Mouse (Mus musculus): ENCODE data around the gene Snapc4. TPM values are rescaled to one million over a fixed set of nuclear protein-coding genes. Genes with fewer than 3 reads are reported as not detected.
A peak's percentile ranks its signal among the peaks of the same experiment; 100 is the strongest.

Snapc4 gene
- 24.6 and 29.3 TPM in 2 replicates for polyA plus RNA-seq (2014; fragmentation: Nextera tagmentation; extraction: Ambion mirVana)

- Histone ChIP-seq H3K27ac (ENCODE audit: low read depth, low read length) (peak within 1 kb of the TSS; percentile 59), H3K9me3 (ENCODE audit: control insufficient read depth, low read length) (no peaks in the 10 kb centered on the region), H3K4me3 (ENCODE audit: low read length) (peak within 1 kb of the TSS; percentile 84), H3K4me2 (replicated peaks; ENCODE audit: low read depth, low read length) (peak within 1 kb of the TSS; percentile 78), H3K4me1 (ENCODE audit: control insufficient read depth, insufficient read depth, low read length) (no peaks in the 10 kb centered on the region), H3K27me3 (ENCODE audit: control insufficient read depth, insufficient read depth, low read length) (no peaks in the 10 kb centered on the region), H3K36me3 (ENCODE audit: control insufficient read depth, insufficient read depth, low read length) (peaks cover 63% of the 10 kb centered on the region), H3K9ac (ENCODE audit: low read depth, low read length) (peak within 1 kb of the TSS; percentile 82)
- ATAC-seq (ENCODE audit: low FRiP score, low TSS enrichment) = peak; percentile 97
- under 1% methylated on average over 38 of the region's 38 CpGs for WGBS
These were observed at the start of gene Snapc4 for GRCm38 (mm10) chr2:26380131-26380771. TSS of gene Snapc4 (minus strand) at chr2:26380653.

DNA sequence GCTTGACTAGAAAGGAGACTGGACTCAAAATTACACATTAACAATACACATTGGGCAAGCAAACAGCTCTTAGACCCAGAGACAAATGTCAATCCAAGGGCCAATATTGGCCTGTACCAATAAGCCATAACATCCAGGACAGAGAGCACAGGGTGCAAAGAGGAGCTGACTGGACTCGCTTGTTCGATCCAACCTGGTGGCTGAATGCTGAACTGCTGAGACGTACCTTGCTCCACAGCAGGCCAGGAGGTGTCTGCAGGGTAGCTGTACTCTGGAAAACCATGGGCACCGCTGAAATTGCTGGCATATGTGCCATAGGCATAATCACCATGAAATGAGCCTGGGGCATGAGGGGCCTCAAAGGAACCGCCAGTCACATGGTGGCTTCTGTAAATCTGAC is 49.4 kb upstream of the Snapc4 start:
- Histone ChIP-seq H3K27ac (ENCODE audit: low read depth, low read length) (no peak overlapping the region), H3K4me3 (ENCODE audit: low read length) (no peak overlapping the region), H3K4me2 (replicated peaks; ENCODE audit: low read depth, low read length) (no peak overlapping the region), H3K9ac (ENCODE audit: low read depth, low read length) (no peak overlapping the region), H3K9me3 (ENCODE audit: control insufficient read depth, low read length) (no peaks in the 10 kb centered on the region), H3K36me3 (ENCODE audit: control insufficient read depth, insufficient read depth, low read length) (peaks cover 93% of the 10 kb centered on the region), H3K27me3 (ENCODE audit: control insufficient read depth, insufficient read depth, low read length) (no peaks in the 10 kb centered on the region), H3K4me1 (ENCODE audit: control insufficient read depth, insufficient read depth, low read length) (no peaks in the 10 kb centered on the region)
- ATAC-seq (ENCODE audit: low FRiP score, low TSS enrichment) = no peak
- 99% methylated on average over 5 of the region's 5 CpGs for WGBS

- no peak overlapping the region for H3K27ac ChIP-seq (ENCODE audit: low read depth, low read length)
- 86% methylated on average over 2 of the region's 2 CpGs for WGBS
- H3K9me3 ChIP-seq (ENCODE audit: control insufficient read depth, low read length) = no peaks in the 10 kb centered on the region
- peaks cover 96% of the 10 kb centered on the region for H3K36me3 ChIP-seq (ENCODE audit: control insufficient read depth, insufficient read depth, low read length)
- no peaks in the 10 kb centered on the region for H3K4me1 ChIP-seq (ENCODE audit: control insufficient read depth, insufficient read depth, low read length)
- no peak for ATAC-seq (ENCODE audit: low FRiP score, low TSS enrichment)
- H3K9ac ChIP-seq (ENCODE audit: low read depth, low read length) = no peak overlapping the region
- no peak overlapping the region for H3K4me3 ChIP-seq (ENCODE audit: low read length)
- no peak overlapping the region for H3K4me2 ChIP-seq (replicated peaks; ENCODE audit: low read depth, low read length)
- H3K27me3 ChIP-seq (ENCODE audit: control insufficient read depth, insufficient read depth, low read length) = no peaks in the 10 kb centered on the region
These were observed 44.1 kb upstream of the Snapc4 start for GRCm38 (mm10) chr2:26424541-26424940.

GRCm38 (mm10) chr2:26423086-26423485 is 42.6 kb upstream of the Snapc4 start:
- Histone ChIP-seq H3K27me3 (ENCODE audit: control insufficient read depth, insufficient read depth, low read length) (no peaks in the 10 kb centered on the region), H3K4me2 (replicated peaks; ENCODE audit: low read depth, low read length) (no peak overlapping the region)
- WGBS = 78% methylated on average over 1 of the region's 1 CpGs

DNA sequence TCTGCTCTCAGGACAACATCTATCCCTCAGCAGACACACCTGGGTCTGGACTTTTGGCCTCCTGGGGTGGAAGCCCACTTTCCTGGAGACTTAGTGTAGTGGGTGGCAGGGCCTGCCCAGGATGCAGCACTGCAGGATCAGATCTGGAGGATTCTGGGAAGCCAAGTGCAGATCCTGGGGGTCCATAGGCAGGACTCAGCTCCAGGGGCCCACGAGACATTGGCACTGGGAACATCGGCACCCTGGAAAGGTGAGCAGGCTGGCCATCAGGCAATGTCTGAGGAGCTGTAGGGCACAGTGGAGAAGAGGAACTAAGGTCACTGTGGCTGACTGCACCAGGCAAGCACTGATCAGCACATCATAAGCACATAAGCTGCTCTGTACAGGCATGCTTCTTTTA is 41.5 kb upstream of the Snapc4 start:
- 95% methylated on average over 2 of the region's 2 CpGs for WGBS
- Histone ChIP-seq H3K27ac (ENCODE audit: low read depth, low read length) (no peak overlapping the region), H3K36me3 (ENCODE audit: control insufficient read depth, insufficient read depth, low read length) (peaks cover 93% of the 10 kb centered on the region), H3K4me3 (ENCODE audit: low read length) (no peak overlapping the region), H3K9me3 (ENCODE audit: control insufficient read depth, low read length) (no peaks in the 10 kb centered on the region), H3K4me1 (ENCODE audit: control insufficient read depth, insufficient read depth, low read length) (no peaks in the 10 kb centered on the region), H3K27me3 (ENCODE audit: control insufficient read depth, insufficient read depth, low read length) (no peaks in the 10 kb centered on the region), H3K9ac (ENCODE audit: low read depth, low read length) (no peak overlapping the region), H3K4me2 (replicated peaks; ENCODE audit: low read depth, low read length) (no peak overlapping the region)
- ATAC-seq (ENCODE audit: low FRiP score, low TSS enrichment) = no peak

More at GRCm38 (mm10) chr2:26423086-26423485, 42.6 kb upstream of the Snapc4 start:
- no peak for ATAC-seq (ENCODE audit: low FRiP score, low TSS enrichment)
- Histone ChIP-seq H3K9ac (ENCODE audit: low read depth, low read length) (no peak overlapping the region), H3K4me3 (ENCODE audit: low read length) (no peak overlapping the region), H3K36me3 (ENCODE audit: control insufficient read depth, insufficient read depth, low read length) (peaks cover 93% of the 10 kb centered on the region), H3K9me3 (ENCODE audit: control insufficient read depth, low read length) (no peaks in the 10 kb centered on the region), H3K4me1 (ENCODE audit: control insufficient read depth, insufficient read depth, low read length) (no peaks in the 10 kb centered on the region), H3K27ac (ENCODE audit: low read depth, low read length) (no peak overlapping the region)

GRCm38 (mm10) chr2:26418120-26418519 is 37.7 kb upstream of the Snapc4 start:
- Histone ChIP-seq H3K27ac (ENCODE audit: low read depth, low read length) (no peak overlapping the region), H3K27me3 (ENCODE audit: control insufficient read depth, insufficient read depth, low read length) (no peaks in the 10 kb centered on the region), H3K4me3 (ENCODE audit: low read length) (no peak overlapping the region), H3K36me3 (ENCODE audit: control insufficient read depth, insufficient read depth, low read length) (peaks cover 94% of the 10 kb centered on the region), H3K4me1 (ENCODE audit: control insufficient read depth, insufficient read depth, low read length) (no peaks in the 10 kb centered on the region), H3K9me3 (ENCODE audit: control insufficient read depth, low read length) (no peaks in the 10 kb centered on the region), H3K9ac (ENCODE audit: low read depth, low read length) (no peak overlapping the region), H3K4me2 (replicated peaks; ENCODE audit: low read depth, low read length) (no peak overlapping the region)
- 92% methylated on average over 1 of the region's 1 CpGs for WGBS
- ATAC-seq (ENCODE audit: low FRiP score, low TSS enrichment) = no peak

DNA sequence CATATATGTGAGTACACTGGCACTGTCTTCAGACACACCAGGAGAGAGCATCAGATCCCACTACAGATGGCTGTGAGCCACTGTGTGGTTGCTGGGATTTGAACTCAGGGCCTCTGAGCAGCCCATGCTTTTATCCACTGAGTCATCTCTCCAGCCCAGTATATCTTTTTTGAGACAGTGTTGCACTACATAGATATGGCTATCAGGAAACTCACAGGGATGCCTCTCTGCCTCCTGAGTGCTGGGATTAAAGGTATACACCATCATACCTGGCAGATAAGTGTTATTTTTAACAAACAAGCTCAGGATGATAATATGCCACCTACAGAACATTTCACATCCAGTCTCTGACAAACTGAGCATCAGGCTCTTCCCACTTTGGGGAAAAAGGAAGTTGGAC is 36.6 kb upstream of the Snapc4 start:
- no peak for ATAC-seq (ENCODE audit: low FRiP score, low TSS enrichment)
- Histone ChIP-seq H3K4me3 (ENCODE audit: low read length) (no peak overlapping the region), H3K27me3 (ENCODE audit: control insufficient read depth, insufficient read depth, low read length) (no peaks in the 10 kb centered on the region), H3K9me3 (ENCODE audit: control insufficient read depth, low read length) (no peaks in the 10 kb centered on the region), H3K4me2 (replicated peaks; ENCODE audit: low read depth, low read length) (no peak overlapping the region), H3K4me1 (ENCODE audit: control insufficient read depth, insufficient read depth, low read length) (no peaks in the 10 kb centered on the region), H3K9ac (ENCODE audit: low read depth, low read length) (no peak overlapping the region), H3K27ac (ENCODE audit: low read depth, low read length) (no peak overlapping the region), H3K36me3 (ENCODE audit: control insufficient read depth, insufficient read depth, low read length) (peaks cover 94% of the 10 kb centered on the region)

DNA sequence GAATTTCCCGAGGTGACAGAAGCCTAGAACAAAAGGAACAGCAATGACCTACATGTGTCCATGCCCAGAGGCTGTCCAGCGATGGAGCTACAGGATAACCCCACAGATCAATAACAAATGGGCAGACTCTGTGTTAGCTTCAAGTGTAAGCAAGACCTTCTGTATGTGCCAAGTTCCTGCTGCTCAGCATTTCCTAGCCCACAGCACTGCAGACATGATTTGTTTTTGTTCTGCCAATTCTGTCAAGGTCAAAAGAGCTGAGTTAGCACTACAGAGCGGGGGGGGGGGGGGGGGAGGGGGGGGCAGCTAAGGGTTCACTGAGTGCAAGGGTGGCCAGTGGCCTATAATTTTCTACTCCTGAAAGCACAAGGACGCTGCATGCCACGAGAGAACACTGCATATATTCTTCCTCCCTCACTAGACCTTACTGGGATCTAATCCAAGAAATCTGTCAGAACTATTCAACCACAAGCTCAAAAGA is 30.5 kb upstream of the Snapc4 start:
- H3K27ac ChIP-seq (ENCODE audit: low read depth, low read length) = no peak overlapping the region
- ATAC-seq (ENCODE audit: low FRiP score, low TSS enrichment) = no peak
- no peak overlapping the region for H3K4me2 ChIP-seq (replicated peaks; ENCODE audit: low read depth, low read length)
- no peak overlapping the region for H3K9ac ChIP-seq (ENCODE audit: low read depth, low read length)
- H3K4me3 ChIP-seq (ENCODE audit: low read length) = no peak overlapping the region
- H3K4me1 ChIP-seq (ENCODE audit: control insufficient read depth, insufficient read depth, low read length) = peaks cover 27% of the 10 kb centered on the region
- 62% methylated on average over 5 of the region's 5 CpGs for WGBS
- H3K27me3 ChIP-seq (ENCODE audit: control insufficient read depth, insufficient read depth, low read length) = no peaks in the 10 kb centered on the region
- peaks cover 61% of the 10 kb centered on the region for H3K36me3 ChIP-seq (ENCODE audit: control insufficient read depth, insufficient read depth, low read length)
- H3K9me3 ChIP-seq (ENCODE audit: control insufficient read depth, low read length) = no peaks in the 10 kb centered on the region

DNA sequence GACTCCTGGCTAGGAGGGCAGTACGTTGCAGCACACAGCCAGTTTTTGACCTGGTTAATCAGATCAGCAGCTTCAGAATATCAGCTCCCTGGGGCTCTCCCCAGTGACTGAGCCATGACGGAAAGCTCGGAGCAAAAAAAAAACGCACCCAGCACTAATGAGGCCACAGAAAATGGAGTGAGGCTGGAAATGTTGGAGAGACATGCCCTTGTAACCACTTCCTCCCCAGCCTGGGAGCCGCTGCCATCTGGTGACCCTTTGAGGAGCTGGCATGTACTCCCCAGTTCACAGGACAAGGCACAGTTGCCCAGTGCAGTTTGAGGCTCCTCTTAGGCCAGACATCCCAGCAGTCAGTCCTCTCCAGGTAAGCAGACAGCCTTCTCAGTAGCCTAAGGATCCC is 29.6 kb upstream of the Snapc4 start:
- no peak overlapping the region for H3K4me3 ChIP-seq (ENCODE audit: low read length)
- H3K9ac ChIP-seq (ENCODE audit: low read depth, low read length) = no peak overlapping the region
- WGBS = 73% methylated on average over 5 of the region's 5 CpGs
- H3K36me3 ChIP-seq (ENCODE audit: control insufficient read depth, insufficient read depth, low read length) = peaks cover 58% of the 10 kb centered on the region
- no peaks in the 10 kb centered on the region for H3K9me3 ChIP-seq (ENCODE audit: control insufficient read depth, low read length)
- H3K27ac ChIP-seq (ENCODE audit: low read depth, low read length) = no peak overlapping the region
- no peaks in the 10 kb centered on the region for H3K27me3 ChIP-seq (ENCODE audit: control insufficient read depth, insufficient read depth, low read length)
- H3K4me2 ChIP-seq (replicated peaks; ENCODE audit: low read depth, low read length) = no peak overlapping the region
- no peak for ATAC-seq (ENCODE audit: low FRiP score, low TSS enrichment)
- H3K4me1 ChIP-seq (ENCODE audit: control insufficient read depth, insufficient read depth, low read length) = peaks cover 29% of the 10 kb centered on the region

Measured in kidney, embryonic 14.5 days (tissue).